Mouse (Mus musculus) kidney, adult 9 months (tissue): ENCODE measurements around the gene Afmid.
"Not testable (repeated sequence)": the region's sequence is repeated elsewhere in the genome, so short reads cannot be mapped to it uniquely, and the experiment has no call there.

Experiments used
- DNase-seq: peaks from one replicate; pipeline ENCODE4 v3.0.0; 2022

The Afmid gene

GRCm38 (mm10) chr11:117826916-117827315 is 1.2 kb downstream of the Afmid start:
- DNase-seq, result no peak

DNA sequence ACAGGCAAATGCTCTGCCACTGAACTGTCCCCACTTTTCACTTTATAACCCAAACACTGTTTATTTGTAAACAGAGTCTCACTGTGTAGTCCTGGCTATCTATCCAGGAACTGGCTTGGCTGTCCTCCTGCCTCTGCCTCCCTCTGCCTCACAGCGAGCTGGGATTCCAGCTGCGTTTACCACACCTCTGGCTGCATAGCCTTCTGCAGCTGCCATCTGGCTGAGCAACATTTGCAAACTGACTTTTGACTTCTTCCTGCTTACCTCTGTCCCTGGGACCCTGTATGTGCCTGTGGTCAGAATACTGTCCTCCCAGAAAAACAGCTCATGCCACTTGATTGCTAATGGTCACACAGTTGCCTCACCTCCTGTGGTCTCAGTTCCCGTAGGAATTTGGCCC is 1.7 kb downstream of the Afmid start:
- DNase-seq, result no peak

GRCm38 (mm10) chr11:117828149-117828887 is 2.6 kb downstream of the Afmid start:
- peak; percentile 62 for DNase-seq

DNA sequence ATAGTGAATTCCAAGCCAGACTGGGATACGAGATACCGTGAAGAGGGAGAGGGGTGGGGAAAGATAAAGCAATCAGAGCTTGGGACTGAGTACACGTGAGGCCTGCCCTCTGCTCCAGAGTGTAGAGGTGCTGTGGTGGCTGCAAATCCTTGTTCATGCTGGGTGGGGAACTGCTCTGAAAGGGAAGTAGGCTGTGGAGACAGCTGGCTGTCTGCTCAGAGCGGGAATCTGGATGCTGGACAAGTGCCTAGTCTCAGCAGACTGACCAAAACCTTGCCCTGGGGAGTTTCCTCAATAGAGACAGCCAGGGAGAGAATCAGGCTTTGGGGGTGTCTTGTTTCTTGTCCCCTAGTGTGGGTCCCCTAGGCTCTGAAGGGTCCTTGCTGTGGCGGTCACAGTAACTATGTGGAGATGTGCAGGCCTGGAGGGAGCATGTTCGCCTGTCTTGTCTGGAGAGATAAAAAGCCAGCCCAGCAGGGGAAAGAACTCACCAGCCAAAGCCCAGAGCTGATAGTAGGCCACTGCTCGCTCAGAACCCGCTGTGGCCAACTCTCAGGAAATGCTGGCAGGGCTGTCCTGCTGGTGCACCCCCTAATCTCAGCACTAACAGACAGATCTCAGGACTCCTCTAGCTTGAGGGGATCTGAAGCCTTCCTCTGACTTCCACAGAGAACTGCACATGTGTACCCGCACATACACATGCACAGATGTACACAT is 3.3 kb downstream of the Afmid start:
- DNase-seq, result peak; percentile 72

GRCm38 (mm10) chr11:117829671-117830215 is 4.0 kb downstream of the Afmid start:
- DNase-seq, result peak; percentile 97

GRCm38 (mm10) chr11:117830401-117830800 is 4.7 kb downstream of the Afmid start:
- DNase-seq, result no peak

DNA sequence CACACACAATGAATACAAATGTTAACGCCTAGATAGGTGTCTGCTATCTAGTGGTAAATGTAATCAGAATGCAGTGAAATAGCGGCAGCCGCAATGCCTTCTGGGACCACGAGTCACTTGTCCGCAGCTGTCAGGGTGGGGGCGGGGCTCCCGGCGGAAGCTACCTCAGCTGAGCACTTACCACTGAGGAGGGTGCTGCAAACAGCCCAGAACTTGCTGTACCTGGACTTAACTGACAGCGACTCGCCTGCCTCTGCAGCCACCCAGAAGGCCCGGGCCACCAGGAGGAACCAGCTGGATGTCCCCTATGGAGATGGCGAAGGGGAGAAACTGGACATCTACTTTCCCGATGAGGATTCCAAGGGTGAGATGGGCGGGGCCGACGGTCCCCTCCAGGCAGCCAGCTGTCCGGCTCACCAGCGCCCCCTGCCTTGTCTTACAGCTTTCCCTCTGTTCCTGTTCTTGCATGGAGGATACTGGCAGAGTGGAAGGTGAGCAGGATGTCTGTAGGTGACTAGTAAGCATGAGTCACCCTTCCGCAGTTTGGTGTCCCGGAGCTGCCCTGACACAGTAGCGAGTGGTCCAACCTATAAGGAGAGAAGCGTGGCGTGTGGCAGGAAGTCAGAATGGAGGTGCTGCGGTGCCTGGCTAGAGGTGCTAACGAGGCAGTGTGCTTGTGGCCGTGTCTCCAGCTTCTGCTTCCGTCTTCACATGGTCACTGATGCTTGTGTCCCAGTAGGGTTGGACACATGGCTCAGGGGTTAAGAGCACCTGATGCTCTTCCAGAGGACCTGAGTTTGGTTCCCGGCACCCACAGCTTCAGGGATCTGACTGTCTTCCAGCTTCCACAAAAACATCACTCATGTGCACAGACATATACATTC is 6.6 kb downstream of the Afmid start:
- peak; percentile 80 for DNase-seq

DNA sequence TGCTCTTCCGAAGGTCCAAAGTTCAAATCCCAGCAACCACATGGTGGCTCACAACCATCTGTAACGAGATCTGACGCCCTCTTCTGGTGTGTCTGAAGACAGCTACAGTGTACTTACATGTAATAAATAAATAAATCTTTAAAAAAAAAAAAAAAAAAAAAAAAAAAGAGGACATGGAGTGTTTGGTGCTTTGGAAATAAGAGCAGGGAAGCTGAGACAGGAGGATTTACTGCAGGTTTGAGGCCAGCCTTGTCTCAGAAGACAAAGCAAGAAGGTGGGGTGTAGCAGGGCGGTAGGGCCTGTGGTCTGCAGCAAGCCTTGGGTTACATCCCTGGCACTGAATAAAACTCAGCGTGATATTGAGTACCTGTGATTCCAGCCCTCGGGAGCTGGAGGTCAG is 7.8 kb downstream of the Afmid start:
- DNase-seq, result not testable (repeated sequence)

DNA sequence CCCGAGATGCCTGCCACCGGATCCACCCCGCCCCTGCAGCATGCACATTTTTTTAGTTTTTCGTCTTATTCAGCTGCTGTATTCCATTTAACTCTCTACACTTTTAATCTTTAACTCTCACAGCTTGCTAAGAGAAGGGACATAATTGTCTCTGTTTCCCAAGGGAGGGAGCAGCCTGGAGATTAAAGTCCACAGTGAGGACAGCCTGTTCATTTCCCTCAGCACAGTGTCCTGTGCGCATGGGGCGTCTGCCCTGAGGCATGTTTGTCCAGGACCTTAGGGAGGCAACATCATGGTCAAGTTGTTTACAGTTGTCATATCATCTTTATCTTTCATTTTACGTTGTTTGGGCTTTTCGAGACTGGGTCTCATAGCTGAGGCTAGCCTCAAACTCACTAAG is 8.4 kb downstream of the Afmid start:
- DNase-seq, result peak; percentile 92

DNA sequence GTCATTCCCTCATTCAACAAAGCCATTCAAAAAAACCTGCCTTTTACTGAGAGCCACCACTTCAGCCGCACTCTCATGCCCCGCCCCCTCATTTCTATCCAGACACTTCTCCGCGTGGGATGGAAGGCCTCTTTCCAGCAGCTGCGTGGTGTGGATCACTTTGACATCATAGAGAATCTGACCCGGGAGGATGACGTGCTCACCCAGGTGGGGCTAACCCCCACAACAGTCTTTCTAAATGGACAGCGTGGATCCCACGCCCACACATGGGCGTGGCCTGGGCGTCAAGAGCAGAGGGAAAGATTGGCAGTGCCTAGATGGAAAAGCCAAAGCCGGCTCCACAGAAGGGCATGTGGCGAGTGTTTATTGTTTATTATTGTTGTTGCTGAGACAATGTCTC is 10.6 kb downstream of the Afmid start:
- DNase-seq, result peak; percentile 69

DNA sequence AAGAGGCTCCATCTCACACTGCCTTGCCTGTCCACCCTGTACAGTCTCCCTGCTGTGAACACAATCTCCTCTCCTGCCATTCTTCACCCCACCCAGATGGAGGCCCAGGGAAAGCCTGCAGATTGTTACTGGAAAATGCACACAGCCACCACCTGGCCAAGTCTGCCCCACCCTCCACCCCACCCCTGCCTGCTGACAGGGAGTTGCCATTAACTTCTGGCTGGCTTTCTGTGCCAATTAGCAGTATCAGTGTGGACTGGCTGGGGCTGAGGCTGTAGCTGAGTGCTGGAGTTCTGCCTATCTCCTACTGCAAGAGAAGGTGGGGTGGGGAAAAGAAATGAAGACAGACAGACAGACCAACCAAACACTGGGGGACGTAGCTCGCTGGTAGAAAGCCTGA is 12.8 kb downstream of the Afmid start:
- DNase-seq, result peak; percentile 69

DNA sequence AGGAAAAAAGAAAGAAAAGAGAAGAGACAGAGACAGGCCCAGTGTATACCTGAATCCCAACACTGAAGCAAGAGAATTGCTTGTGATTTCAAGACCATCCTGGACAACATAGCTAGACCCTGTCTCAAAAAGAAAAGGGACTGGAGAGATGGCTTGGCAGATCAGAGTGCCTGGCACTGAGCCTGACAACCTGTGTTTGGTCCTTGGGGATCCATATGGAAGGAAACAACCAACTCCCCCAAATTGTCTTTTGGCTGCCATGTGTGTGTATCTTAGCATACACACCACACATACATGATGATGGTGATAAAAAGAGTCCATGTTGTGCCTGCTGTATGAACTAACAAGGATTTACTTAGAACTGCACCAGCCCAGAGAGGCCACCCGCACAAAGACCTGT is 13.3 kb downstream of the Afmid start:
- DNase-seq, result no peak

DNA sequence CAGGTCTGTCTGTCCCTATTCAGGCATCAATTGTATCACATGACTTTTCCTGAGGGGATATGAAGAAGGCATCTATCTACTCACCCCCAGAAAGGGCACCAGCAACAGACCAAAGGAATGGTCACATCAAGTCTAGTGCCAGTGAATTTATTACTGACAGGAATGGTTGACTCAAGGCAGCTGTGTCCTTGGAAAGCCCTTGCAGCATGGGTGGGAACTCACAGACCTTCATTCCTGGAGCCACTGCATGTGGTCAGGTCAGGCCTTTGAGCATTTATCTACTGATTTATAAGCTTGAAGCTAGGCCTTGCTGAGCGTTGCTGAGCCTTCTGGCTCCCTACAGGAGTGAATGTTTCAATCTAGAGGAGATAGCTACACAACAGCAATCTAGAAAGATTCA is 15.2 kb downstream of the Afmid start:
- DNase-seq, result no peak

GRCm38 (mm10) chr11:117843434-117843833 is 17.7 kb downstream of the Afmid start:
- no peak for DNase-seq

DNA sequence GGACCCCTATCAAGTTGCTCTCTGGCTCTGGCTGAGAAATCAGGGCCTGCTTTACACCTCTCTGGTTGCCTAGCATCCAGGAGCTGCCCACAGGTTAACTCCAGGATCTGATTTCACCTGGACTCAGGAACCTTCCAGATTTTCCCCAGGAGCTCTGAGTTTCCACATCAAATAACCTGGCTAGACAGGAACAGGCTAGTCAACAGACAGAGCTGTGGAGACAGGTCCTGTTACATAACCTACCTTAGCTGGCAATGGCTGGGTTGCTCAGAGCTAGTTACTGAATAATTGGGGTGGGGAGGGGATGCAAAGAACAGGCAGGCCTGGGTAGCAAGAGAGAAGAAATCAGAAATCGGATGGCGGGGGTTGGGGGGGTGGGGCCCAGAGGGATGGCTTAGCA is 19.3 kb downstream of the Afmid start:
- DNase-seq, result peak; percentile 91

GRCm38 (mm10) chr11:117845651-117846050 is 19.9 kb downstream of the Afmid start:
- no peak for DNase-seq

DNA sequence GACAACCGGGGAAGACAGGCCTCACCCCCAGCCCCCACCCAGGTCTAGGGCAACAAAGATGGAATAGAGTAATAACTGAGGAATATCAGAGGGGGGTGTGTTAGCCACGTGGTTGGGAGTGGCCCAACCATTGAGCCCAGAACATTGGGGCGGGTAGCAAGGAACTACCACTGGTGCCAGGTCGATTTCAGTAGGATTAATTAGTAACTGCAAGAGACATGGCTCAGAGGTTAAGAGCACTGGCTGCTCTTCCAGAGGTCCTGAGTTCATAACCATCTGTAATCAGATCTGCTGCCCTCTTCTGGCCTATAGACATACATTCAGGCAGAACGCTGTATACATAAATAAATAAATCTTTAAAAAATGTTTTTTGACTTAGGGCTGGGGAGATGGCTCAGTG is 20.9 kb downstream of the Afmid start:
- DNase-seq, result peak; percentile 91

GRCm38 (mm10) chr11:117847593-117848215 is 22.0 kb downstream of the Afmid start:
- DNase-seq, result peak; percentile 56

- no peak for DNase-seq
Measured at GRCm38 (mm10) chr11:117848271-117848984, 22.7 kb downstream of the Afmid start.

DNA sequence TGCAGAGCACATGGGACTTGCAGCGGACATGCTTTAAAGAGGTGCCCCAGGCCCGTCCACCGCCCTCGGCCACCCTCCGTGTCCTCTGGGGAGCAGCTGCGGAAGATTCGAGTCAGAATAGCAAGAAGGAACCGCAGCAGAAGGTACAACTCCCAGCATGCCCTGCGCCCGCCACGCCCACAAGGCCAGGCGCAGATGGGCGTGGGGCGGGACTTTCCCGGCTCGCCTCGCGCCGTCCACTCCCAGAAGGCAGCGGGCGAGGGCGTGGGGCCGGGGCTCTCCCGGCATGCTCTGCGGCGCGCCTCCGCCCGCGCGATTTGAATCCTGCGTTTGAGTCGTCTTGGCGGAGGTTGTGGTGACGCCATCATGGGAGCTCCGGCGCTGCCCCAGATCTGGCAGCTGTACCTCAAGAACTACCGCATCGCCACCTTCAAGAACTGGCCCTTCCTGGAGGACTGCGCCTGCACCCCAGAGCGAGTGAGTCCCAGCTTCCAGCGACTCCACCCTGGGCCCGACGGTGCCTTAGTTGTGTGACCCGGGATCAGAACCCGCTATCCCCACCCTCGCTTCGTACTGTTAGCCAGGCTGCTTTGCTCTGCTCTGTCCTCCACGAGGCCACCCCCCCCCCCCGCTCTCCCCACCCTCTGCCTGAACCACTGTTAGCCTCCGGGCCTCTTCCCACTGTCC is 23.4 kb downstream of the Afmid start, which contains the start of gene Birc5:
Gene Birc5 (plus strand): TSS at position 267 of the 687 bp plus-strand sequence.
- peak; percentile 97 for DNase-seq

- DNase-seq, result no peak
Measured at GRCm38 (mm10) chr11:117852875-117853274, 27.2 kb downstream of the Afmid start.
